Mouse (Mus musculus) midbrain, embryonic 15.5 days (tissue): ENCODE results near the gene Plekhg1. TPM values are rescaled to one million over a fixed set of nuclear protein-coding genes. Genes with fewer than 3 reads are reported as not detected.
A peak's percentile ranks its signal among the peaks of the same experiment; 100 is the strongest.

Experiments
- ATAC-seq: fragments of 200-750 bp; cut with Nextera tagmentation; replicated peaks from 2 replicates; pipeline ENCODE4 v1.8.0; 2017; ENCODE audit warnings: moderate TSS enrichment
- H3K27ac ChIP-seq: fragments of 300-500 bp; sonication (generic); 2 replicates; pipeline ENCODE4 v1.5.1; 2015; ENCODE audit warnings: mild to moderate bottlenecking, inconsistent platforms
- H3K27me3 ChIP-seq: fragments of 300-500 bp; sonication (generic); replicated peaks from 2 replicates; pipeline ENCODE4 v1.6.1; 2015; ENCODE audit warnings: inconsistent platforms
- H3K36me3 ChIP-seq: fragments of 300-500 bp; sonication (generic); replicated peaks from 2 replicates; pipeline ENCODE4 v1.6.1; 2015; ENCODE audit warnings: inconsistent platforms
- H3K4me1 ChIP-seq: fragments of 300-500 bp; sonication (generic); 2 replicates; pipeline ENCODE4 v1.6.1; 2015; ENCODE audit warnings: inconsistent platforms
- H3K4me2 ChIP-seq: fragments of 300-500 bp; sonication (generic); 2 replicates; pipeline ENCODE4 v1.6.1; 2015; ENCODE audit warnings: inconsistent platforms, mild to moderate bottlenecking, moderate library complexity
- H3K4me3 ChIP-seq: fragments of 300-500 bp; sonication (generic); 2 replicates; pipeline ENCODE4 v1.5.1; 2015; ENCODE audit warnings: mild to moderate bottlenecking, inconsistent platforms
- H3K9ac ChIP-seq: fragments of 300-500 bp; sonication (generic); 2 replicates; pipeline ENCODE4 v1.6.1; 2015; ENCODE audit warnings: mild to moderate bottlenecking, inconsistent platforms
- H3K9me3 ChIP-seq: fragments of 300-500 bp; sonication (generic); 2 replicates; pipeline ENCODE4 v1.6.1; 2016; ENCODE audit warnings: inconsistent platforms
- WGBS: fragments of 180-500 bp; shearing (Covaris S2); methylation state at CpG from one replicate; pipeline ENCODE4 v1.1.7; 2015; ENCODE audit warnings: mixed read lengths; 5-methylcytosine and 5-hydroxymethylcytosine counted together
- polyA plus RNA-seq: library from polyadenylated mRNA; unstranded; fragments of >200 nt; fragmentation: Nextera tagmentation; extraction: Ambion mirVana; gene quantifications from 2 replicates; pipeline ENCODE4 v1.2.1, GENCODE M21; 2015

Plekhg1 gene
- polyA plus RNA-seq, 1 experiment from 2014 or later: 8.0 TPM

GRCm38 (mm10) chr10:3928008-3928545 is 187.9 kb downstream of the Plekhg1 start:
- H3K27ac ChIP-seq: no peak overlapping the region
- WGBS: 90% methylated on average over 4 of the region's 4 CpGs
- no peak for ATAC-seq
- no peak overlapping the region for H3K9ac ChIP-seq
- H3K27me3 ChIP-seq: no peaks in the 10 kb centered on the region
- no peaks in the 10 kb centered on the region for H3K4me1 ChIP-seq
- H3K4me3 ChIP-seq: no peak overlapping the region
- no peaks in the 10 kb centered on the region for H3K36me3 ChIP-seq
- no peaks in the 10 kb centered on the region for H3K9me3 ChIP-seq
- H3K4me2 ChIP-seq: no peak overlapping the region

DNA sequence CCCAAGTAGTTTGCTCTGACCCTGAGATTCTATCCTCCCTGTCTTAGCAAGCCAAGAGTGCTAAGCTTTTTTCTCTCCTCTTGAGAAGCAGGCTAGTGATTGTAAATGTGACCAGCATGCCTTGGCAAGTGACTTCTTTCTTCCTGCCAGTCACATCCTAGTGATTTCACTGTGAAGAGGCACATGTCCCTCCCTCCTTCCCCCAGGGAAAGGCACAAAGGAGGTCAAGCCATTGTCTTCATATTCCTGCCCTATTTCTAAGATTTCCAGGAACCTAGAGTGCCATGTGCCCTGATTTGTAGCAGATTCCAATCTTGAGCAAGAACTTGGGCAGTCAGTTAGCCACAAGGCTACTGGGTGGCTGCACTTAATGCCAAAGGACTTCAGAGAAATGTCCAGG is 191.7 kb downstream of the Plekhg1 start:
- ATAC-seq: no peak
- no peaks in the 10 kb centered on the region for H3K27me3 ChIP-seq
- no peak overlapping the region for H3K4me3 ChIP-seq
- H3K9ac ChIP-seq: no peak overlapping the region
- no peak overlapping the region for H3K27ac ChIP-seq
- H3K4me1 ChIP-seq: no peaks in the 10 kb centered on the region
- no peak overlapping the region for H3K4me2 ChIP-seq
- H3K9me3 ChIP-seq: no peaks in the 10 kb centered on the region
- no peaks in the 10 kb centered on the region for H3K36me3 ChIP-seq

- H3K27ac ChIP-seq: no peak overlapping the region
- no peak for ATAC-seq
- H3K4me2 ChIP-seq: no peak overlapping the region
- no peaks in the 10 kb centered on the region for H3K27me3 ChIP-seq
- H3K9ac ChIP-seq: no peak overlapping the region
- no peak overlapping the region for H3K4me3 ChIP-seq
- no peaks in the 10 kb centered on the region for H3K4me1 ChIP-seq
- 87% methylated on average over 12 of the region's 12 CpGs for WGBS
- H3K9me3 ChIP-seq: no peaks in the 10 kb centered on the region
- H3K36me3 ChIP-seq: no peaks in the 10 kb centered on the region
These were observed 193.3 kb downstream of the Plekhg1 start for GRCm38 (mm10) chr10:3933311-3933940.

DNA sequence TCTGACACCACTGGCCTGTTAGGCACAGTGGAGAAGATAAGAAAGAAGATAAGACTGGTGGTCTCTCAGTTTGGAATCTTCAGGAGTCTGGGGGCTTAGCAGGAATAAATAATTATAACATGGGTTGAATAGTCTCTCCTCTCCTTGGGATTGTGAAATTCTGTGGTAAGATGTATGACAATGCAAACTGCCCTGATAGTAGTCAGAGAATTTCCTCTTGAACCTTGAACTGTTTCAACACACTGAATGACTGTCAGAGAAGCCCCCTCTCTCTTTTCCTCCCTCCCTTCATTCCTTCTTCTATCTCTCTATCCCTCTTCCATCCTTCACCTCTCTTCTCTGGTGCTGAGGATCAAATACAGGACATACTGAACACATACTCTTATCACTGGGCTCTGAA is 196.7 kb downstream of the Plekhg1 start:
- H3K4me2 ChIP-seq: no peak overlapping the region
- ATAC-seq: no peak
- no peak overlapping the region for H3K4me3 ChIP-seq
- no peaks in the 10 kb centered on the region for H3K4me1 ChIP-seq
- no peaks in the 10 kb centered on the region for H3K27me3 ChIP-seq
- H3K36me3 ChIP-seq: no peaks in the 10 kb centered on the region
- no peak overlapping the region for H3K9ac ChIP-seq
- no peak overlapping the region for H3K27ac ChIP-seq
- no peaks in the 10 kb centered on the region for H3K9me3 ChIP-seq

DNA sequence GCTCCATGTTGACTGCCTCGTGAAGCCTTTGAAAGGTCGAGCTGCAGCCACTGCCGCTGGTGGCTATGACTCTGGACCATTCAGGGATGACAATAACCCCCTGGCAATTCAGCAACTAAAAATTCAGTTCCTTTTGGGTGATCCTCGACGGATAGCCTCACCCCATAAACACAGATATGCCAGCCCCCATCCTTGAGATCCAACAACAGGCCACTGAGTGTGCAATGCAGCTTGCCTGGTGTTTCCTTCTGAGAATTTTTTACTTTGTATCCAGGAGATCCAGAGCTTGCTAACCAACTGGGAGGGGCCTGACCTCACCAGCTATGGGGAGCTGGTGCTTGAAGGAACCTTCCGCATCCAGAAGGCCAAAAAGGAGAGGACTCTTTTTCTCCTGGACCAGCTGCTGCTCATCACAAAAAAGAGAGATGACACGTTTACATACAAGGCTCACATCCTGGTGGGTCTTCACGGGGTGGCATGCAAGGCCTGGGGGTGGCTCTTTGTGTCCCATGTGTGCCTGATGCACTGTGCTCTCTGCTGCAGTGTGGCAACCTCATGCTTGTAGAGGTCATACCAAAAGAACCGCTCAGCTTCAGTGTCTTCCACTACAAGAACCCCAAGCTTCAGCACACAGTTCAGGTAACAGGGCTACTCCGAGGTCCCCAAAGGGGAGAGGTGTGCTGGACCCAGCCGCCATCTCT is 199.9 kb downstream of the Plekhg1 start:
- H3K9ac ChIP-seq: no peak overlapping the region
- no peaks in the 10 kb centered on the region for H3K4me1 ChIP-seq
- no peaks in the 10 kb centered on the region for H3K9me3 ChIP-seq
- H3K4me2 ChIP-seq: no peak overlapping the region
- no peak for ATAC-seq
- H3K27ac ChIP-seq: no peak overlapping the region
- 90% methylated on average over 11 of the region's 11 CpGs for WGBS
- no peaks in the 10 kb centered on the region for H3K27me3 ChIP-seq
- H3K36me3 ChIP-seq: no peaks in the 10 kb centered on the region
- no peak overlapping the region for H3K4me3 ChIP-seq

DNA sequence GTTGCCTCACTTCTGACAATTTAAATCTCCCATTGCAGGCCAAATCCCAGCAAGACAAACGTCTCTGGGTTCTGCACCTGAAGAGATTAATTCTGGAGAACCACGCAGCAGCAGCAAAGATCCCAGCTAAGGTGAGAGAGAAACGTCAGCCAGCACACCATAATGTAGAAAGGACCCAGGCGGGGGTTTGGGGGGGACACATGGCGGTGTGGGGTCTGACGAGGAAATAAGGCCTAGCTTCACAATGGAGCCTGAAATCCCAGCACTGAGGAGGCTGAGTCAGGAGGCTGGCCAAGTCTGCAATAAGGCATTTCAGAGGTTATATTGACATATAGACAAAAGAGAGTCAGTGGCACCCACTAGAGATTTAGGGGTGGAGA is 200.4 kb downstream of the Plekhg1 start:
- no peak for ATAC-seq
- 88% methylated on average over 6 of the region's 6 CpGs for WGBS
- H3K9ac ChIP-seq: no peak overlapping the region

GRCm38 (mm10) chr10:3941054-3941757 is 201.0 kb downstream of the Plekhg1 start:
- H3K27ac ChIP-seq: no peak overlapping the region
- H3K27me3 ChIP-seq: no peaks in the 10 kb centered on the region
- H3K4me3 ChIP-seq: no peak overlapping the region
- H3K9ac ChIP-seq: no peak overlapping the region
- WGBS: 29% methylated on average over 11 of the region's 11 CpGs
- no peaks in the 10 kb centered on the region for H3K36me3 ChIP-seq
- no peaks in the 10 kb centered on the region for H3K4me1 ChIP-seq
- H3K9me3 ChIP-seq: no peaks in the 10 kb centered on the region
- H3K4me2 ChIP-seq: no peak overlapping the region
- ATAC-seq: no peak

More for the DNA sequence above, 200.4 kb downstream of the Plekhg1 start:
- H3K9me3 ChIP-seq: no peaks in the 10 kb centered on the region
- H3K4me2 ChIP-seq: no peak overlapping the region
- no peak overlapping the region for H3K27ac ChIP-seq
- H3K4me1 ChIP-seq: no peaks in the 10 kb centered on the region
- no peaks in the 10 kb centered on the region for H3K36me3 ChIP-seq
- H3K27me3 ChIP-seq: no peaks in the 10 kb centered on the region
- H3K4me3 ChIP-seq: no peak overlapping the region

DNA sequence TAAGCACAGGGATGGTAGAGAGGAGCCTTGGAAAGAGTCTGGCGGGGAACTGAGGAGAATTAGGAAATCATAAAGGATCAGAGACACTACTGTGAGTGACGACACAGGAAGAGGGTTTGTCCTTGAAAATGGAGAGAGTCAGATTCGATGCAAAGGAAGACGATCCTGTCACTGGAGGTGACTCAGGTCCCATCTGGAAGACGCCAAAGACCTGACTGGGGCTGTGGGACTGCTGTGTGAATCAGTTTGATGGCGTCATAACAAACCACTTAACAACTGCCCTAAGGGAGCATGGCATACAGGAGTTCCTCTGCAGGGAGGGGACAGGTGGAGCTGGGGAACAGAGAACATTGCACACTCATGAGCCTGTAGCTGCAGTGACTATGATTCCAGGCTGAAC is 202.1 kb downstream of the Plekhg1 start:
- Histone ChIP-seq H3K4me2 (no peak overlapping the region), H3K36me3 (no peaks in the 10 kb centered on the region), H3K9ac (no peak overlapping the region), H3K4me3 (no peak overlapping the region), H3K4me1 (no peaks in the 10 kb centered on the region), H3K9me3 (no peaks in the 10 kb centered on the region), H3K27ac (no peak overlapping the region), H3K27me3 (no peaks in the 10 kb centered on the region)
- ATAC-seq: no peak
- WGBS: 77% methylated on average over 6 of the region's 6 CpGs

- H3K4me2 ChIP-seq: no peak overlapping the region
- no peaks in the 10 kb centered on the region for H3K27me3 ChIP-seq
- no peaks in the 10 kb centered on the region for H3K9me3 ChIP-seq
- 30% methylated on average over 10 of the region's 10 CpGs for WGBS
- no peak overlapping the region for H3K9ac ChIP-seq
- peak; percentile 80 for ATAC-seq
- H3K4me3 ChIP-seq: no peak overlapping the region
- no peaks in the 10 kb centered on the region for H3K36me3 ChIP-seq
- no peaks in the 10 kb centered on the region for H3K4me1 ChIP-seq
- H3K27ac ChIP-seq: no peak overlapping the region
These were observed 203.6 kb downstream of the Plekhg1 start for GRCm38 (mm10) chr10:3943492-3944395.

GRCm38 (mm10) chr10:3946871-3947270 is 206.7 kb downstream of the Plekhg1 start:
- Histone ChIP-seq H3K27ac (no peak overlapping the region), H3K4me3 (no peak overlapping the region), H3K9ac (no peak overlapping the region), H3K36me3 (no peaks in the 10 kb centered on the region), H3K27me3 (no peaks in the 10 kb centered on the region), H3K9me3 (no peaks in the 10 kb centered on the region), H3K4me1 (no peaks in the 10 kb centered on the region), H3K4me2 (no peak overlapping the region)
- WGBS: 94% methylated on average over 17 of the region's 17 CpGs
- ATAC-seq: no peak

GRCm38 (mm10) chr10:3947346-3947745 is 207.2 kb downstream of the Plekhg1 start:
- WGBS: 95% methylated on average over 7 of the region's 7 CpGs
- Histone ChIP-seq H3K27me3 (no peaks in the 10 kb centered on the region), H3K36me3 (no peaks in the 10 kb centered on the region), H3K4me1 (no peaks in the 10 kb centered on the region), H3K27ac (no peak overlapping the region), H3K4me2 (no peak overlapping the region), H3K9ac (no peak overlapping the region), H3K9me3 (no peaks in the 10 kb centered on the region), H3K4me3 (no peak overlapping the region)
- no peak for ATAC-seq

- ATAC-seq: no peak
These were observed 209.1 kb downstream of the Plekhg1 start for GRCm38 (mm10) chr10:3949306-3949705.

More at GRCm38 (mm10) chr10:3949306-3949705, 209.1 kb downstream of the Plekhg1 start:
- Histone ChIP-seq H3K4me3 (no peak overlapping the region), H3K27me3 (no peaks in the 10 kb centered on the region), H3K4me2 (no peak overlapping the region), H3K4me1 (no peaks in the 10 kb centered on the region), H3K9me3 (no peaks in the 10 kb centered on the region), H3K9ac (no peak overlapping the region), H3K27ac (no peak overlapping the region), H3K36me3 (no peaks in the 10 kb centered on the region)
- WGBS: 89% methylated on average over 6 of the region's 6 CpGs
